Mouse (Mus musculus): ENCODE data around the gene Ski. TPM values are rescaled to one million over a fixed set of nuclear protein-coding genes. Genes with fewer than 3 reads are reported as not detected.

The Ski gene
- total RNA-seq, 2 experiments from 2014 or later = 115 to 128 TPM

DNA sequence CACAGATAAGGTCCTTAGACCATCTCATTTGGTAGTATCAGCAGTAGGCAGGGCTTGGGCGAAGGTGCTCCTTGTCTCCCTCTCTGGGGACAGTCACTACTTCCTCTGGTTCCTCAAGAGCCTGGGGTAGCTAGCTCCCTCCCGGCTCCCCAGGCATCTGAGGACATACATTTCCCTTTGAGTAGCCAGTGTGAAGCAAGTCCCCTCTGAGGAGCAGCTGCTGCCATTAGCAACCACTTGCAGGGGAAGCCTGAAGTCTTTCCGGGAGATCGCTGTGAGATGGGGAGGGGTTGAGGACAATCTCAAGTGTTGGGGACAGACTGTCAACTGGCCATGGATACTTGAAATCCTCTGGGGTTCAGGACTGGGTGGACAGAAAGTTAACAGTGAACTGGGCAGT, 70.5 kb downstream of the Ski start:
- DNase-seq (ENCODE audit: low spot score in 2 of 2) = no peak

DNA sequence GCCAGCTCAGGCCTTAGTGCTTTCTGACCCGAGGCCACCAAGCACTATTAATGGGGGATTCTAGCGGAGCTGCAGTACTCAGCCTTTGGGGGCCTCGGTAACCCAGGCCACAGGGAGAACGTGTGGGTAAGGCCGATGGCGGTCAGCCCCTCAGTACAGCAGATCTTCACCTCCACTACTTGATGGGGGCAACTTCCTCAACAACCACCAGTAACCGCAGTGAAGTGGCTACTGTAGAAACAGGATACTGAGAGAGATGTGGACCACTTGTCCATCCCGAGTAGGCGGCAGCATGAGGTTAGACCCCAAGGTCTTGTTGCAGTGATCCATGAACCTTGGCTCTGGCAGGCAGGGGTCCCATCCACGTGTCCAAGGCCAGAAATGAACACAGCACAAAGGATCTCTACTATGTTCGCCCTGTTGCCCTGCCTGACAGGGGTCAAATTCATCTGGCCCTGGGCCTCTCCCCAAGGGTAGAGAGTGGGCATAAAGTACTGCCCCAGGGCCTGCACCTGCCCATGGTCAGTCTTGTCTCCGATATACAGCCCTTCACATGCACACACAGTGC, 71.1 kb downstream of the Ski start:
- no peak for DNase-seq (ENCODE audit: low spot score in 2 of 2)

DNA sequence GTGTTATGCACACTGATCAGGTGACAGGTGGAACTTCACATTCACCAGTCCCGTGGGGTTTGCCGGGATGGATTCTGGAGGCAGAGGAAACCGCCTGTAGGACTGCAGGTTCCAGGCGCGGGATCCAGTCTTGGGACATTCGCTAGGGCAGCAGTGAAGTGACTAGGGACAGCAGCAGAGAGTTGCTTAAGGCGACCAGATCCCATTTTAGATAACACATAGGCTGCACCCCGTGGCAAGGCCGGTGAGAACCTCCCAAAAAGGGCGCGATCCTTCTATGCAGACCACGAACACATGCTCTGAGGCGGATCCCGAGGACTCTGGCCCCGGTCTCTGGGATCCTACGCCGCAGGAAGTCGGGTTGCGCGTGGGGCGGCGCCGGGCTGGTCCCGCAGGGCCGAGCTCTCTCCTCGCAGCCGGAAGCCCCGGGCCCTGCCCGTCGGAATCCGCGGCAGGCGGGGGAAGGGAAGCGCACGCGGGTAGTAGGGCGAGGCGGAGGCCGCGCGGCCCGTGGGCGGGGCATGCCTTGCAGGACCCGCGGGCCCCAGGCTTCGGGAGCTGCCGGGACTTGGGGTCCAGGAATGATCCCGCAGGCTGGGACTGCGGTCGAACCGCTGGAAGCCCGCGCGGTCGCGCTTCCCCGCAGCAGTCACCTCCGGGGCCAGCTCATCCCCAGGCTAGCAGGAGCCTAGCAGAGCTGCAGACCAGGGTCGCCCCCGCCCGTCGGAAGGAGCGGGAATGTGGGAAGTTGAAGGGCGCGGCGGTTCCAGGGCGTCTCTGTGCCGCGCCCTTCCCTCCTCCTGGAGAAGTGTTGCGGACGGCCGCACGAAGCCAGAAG, 71.9 kb downstream of the Ski start:
- peak; percentile 60 to 65 for DNase-seq (ENCODE audit: low spot score in 2 of 2)

DNA sequence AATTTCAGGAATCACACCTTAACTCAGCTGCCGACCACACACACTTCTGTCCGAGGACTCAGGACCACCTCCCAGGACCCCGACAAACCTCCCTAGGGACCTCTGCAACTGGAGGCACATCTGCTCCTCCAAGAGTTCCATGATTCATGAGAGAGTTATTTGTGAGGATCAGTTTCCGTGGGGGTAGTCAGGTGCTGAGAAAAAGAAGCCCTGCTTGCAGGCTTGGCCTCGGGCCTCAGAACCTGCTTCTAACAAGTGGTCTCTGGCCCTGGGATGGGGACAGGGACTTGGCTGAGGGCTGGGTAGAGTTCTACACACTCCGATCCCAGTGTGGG, 72.5 kb downstream of the Ski start:
- no peak for DNase-seq (ENCODE audit: low spot score in 2 of 2)

DNA sequence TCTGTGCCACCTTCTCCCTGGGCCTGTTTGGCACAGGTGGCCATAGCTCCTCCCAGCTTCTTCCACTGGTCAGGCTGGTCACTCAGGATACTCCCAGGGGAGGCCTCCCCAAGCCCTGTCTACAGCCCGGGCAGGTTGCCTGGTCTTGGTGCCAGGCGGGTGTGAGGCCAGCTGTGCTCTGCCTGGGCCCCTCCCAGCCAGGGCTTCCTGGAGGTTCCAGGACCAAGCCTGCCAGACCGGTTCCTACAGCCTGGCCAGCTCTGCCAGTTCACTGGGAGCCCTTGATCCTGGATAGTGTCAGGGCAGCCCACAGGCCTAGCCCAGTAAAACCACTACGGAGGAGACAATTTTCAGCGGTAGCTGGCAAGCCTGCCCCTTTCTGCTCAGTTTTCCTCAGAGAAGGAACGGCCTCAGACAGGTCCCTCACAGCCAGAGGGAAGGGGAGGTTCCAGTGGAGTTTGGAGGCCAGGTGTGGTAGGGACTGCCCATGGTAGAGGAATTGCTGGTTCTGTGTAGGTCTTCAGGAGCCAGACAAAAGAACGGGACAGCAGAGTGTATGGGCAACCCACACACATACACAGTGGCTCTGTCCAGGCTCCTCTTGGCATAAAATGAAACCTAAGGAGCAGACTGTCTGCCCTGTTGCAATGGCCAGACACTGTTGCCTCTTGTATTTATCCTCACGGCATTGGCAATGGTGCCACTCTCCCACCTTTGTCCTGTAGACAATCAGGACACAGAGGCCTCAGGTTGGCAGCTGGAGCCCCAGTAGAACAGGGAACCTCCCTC, 73.3 kb downstream of the Ski start:
- no peak for DNase-seq (ENCODE audit: low spot score in 2 of 2)

DNA sequence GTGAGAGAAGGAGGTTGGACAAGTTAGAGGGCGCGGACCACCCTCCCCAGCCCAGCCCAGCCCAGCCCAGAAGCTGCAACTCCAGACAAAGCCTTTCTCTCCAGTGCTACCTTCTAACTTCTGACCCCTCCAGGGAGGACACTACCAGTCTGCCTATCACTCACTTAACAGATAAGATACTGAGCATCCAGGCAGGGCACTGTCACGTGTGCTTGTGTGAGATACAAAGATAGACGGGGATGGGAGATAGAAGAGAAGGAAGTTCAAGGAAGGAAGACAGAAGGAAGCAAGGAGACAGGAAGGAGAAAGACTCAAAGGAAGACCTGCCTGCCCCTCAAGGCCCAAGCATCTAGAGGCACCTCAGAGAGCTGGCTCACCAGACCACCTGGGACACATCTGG, 73.9 kb downstream of the Ski start:
- no peak for DNase-seq (ENCODE audit: low spot score in 2 of 2)

DNA sequence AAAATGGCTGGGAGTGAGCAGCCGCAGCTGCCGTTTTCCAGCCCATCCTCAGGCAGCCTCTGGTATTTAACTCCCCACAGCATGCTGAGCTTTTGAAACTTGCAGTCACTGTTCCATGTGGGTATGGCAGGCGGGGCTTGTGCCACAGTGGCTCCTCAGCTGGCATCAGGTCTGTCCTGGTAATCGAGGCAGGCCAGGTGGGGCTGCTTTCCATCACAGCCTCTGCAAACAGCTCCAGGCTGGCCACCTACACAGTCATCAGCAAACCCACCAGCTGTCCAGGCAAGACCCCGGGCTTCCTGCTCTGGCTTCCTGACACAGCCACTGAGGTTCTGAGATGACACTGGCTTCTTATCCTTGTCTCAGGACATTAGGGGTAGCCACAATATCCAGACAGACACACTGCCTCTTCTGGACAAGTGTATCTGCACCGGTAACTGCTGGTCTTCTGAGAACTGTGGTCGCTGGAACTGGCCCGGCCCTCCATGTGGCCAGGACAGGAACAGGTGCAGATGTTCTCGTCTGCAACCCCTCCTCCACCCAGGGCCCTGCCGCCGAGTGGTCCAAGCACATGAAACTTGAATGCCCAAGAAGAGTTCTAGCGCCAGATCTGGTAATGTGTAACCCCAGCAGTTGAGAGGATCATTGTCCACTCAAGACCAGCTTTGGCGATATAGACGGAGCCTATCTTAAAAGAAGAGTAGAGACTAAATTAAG, 76.1 kb downstream of the Ski start:
- no peak for DNase-seq (ENCODE audit: low spot score in 2 of 2)

DNA sequence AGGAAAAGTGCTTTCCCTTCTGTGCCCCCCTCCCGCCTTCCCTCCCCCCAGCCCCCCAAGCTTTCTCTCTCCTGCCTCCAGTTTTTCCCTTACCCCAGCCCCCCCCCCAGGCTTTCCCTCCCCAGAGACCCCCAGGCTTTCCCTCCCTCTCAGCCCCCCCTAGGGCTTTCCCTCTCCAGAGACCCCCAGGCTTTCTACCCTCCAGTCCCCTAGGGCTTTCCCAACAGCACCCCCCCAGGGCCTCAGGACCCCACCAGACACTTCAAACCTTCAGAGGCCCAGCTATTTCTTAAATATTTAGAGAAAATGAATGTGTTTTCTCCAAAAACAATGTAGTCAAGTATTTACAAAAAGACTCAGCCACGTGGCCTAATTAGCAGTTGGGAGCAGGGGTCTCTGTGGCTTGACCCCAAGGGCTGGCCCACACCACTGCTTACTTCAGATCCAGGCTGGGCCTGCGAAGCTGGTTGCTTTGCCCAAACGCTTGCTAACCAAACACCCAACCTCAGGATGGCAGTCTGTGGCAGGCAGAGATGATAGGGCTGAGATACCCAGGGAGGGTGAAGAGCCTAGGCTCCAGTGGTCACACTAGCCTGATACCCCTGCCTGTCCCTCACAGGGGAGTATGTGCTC, 77.7 kb downstream of the Ski start:
- DNase-seq (ENCODE audit: low spot score in 2 of 2) = no peak

DNA sequence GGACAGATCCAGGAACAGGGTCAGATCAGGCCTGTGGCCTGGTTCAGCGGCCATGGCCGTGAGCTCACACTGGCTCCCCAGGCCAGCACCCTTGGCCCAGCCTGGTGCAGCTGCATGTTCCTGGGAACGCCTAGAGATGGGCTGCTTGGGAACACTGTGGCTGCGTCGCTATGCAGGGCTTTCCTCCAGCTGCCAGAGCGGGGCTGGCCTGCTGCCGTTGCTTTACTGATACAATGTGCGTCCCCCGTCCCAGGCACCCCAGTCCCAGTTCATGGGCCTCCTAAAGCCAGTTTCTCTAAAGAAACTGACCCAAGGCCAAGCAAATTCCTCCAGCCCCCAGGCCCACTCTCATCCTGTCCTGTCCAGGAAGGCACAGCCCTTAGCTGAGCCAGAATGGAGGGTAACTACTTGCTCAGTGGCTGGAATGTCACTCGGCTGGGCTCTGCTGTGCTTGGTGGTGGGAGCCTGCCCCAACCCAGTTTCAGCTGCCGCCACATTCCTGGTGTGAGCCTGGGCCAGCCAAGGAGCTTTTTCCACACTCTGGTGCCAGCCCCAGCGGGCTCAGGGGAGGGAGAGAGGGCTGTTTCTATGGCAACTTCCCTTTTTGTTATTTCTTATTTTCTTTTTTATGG, 78.4 kb downstream of the Ski start:
- DNase-seq (ENCODE audit: low spot score in 2 of 2) = peak; percentile 41 to 61

DNA sequence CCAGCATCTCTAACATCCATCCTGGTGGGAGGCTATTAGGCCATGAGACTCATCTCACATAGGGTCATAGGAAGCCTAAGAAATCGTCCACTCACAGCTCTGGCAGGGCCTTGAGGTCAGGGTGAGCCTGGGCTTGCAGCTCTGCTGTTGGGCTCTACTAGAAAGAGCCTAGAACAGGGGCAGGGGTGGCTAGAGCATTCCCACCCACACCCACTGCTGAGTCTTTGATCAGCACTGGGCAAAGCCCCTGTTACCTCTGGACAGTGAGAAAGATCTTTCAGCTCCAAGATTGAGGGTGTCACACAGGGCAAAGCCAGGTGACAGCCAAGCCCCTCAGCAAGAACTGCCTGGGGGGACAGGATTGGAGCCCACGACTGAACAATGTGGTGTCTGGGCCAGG, 79.0 kb downstream of the Ski start:
- no peak for DNase-seq (ENCODE audit: low spot score in 2 of 2)

DNA sequence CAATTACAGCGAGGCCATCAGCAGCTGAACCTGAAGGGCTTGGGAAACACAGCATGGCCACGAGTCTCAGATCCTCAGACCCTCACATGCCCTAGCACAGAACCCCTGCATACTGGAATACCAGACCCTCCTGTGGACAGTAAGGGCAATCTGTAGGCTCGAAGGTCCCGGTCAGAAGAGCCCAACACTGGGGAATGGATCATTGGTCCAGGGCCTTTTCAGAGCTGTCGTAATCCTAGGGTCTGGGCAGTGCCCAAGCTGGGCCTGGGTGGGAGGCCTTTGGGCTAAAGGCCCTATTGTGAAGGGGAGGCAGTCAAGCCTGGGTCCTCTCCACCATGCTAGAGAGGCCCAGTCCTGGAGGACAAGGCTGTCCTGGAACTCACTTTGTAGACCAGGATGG, 79.6 kb downstream of the Ski start:
- no peak for DNase-seq (ENCODE audit: low spot score in 2 of 2)

DNA sequence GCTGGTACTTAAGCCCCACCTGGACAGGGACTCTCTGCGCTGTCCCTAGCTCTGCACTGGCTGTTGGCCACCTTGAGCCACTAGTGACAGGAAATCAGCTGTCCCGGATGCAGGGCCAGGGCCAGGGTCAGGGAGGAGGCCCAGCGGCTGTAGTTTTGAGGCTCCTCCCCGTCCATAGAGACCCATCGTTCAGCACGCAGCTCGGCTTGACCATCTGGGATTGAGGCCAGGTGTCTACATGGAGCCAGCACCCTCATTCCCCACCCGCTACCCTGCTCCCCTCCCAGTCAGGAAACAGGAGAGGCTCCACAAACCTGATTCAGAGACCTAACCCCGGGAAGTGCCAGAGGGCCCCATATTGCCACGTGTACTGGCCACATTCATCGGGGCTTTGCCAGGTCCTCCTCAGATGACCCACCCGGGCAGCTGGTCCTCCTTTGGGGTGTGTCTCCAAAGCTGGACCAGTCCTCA, 81.6 kb downstream of the Ski start:
- DNase-seq (ENCODE audit: low spot score in 2 of 2) = no peak

DNA sequence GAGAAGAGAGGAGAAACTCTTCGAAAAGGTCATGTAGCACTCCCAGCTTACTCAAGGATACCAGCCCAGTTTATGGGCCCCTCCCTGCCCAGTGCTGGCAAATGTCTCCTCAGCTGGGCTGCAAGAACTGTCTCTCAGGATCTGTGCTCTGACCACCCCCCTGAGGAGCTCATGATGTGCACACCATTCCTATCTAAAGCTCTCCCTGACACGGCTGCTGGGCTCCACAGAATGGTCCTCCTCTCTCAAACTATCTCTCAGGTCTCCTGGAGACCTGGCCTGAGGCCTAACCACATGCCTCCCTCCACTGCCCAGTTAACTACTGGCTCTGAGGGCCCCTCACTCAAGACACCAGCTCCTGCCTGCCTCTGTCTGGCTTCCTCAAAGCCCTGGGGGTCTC, 82.2 kb downstream of the Ski start:
- no peak for DNase-seq (ENCODE audit: low spot score in 2 of 2)

DNA sequence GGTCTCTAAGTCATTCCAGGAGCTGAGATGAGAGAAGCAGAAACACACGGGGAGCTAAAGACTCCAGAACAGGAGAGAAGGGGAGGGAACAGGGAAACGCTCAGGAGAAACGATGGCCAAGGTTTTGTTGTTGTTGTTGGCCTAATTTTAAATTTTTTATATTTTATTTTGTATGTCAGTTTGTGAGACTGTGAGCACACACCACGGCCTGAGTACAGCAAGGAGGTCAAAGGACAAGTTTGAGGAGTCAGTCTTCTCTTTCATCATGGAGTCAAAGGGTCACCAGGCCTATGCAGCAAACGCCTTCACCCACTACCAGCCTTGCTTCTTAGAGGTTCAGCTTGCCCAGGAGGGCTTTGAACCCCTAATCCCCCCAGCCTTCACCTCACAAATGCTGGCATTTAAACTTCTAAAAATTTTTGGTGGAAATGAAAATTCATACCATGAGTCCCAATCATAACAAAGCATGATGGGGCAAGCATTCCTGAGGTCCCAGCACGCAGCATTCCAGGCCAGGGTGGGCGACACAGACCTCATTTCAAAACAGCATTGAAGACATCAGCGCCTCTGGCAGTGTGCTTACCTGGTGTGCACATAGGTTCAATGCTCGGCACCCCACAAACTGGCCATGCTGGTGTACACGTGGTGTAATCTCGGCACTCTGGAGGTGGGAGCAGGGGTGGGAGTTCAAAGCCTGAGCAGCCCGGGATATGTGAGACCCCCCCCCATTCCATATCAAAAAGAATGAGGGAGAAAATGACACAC, 82.9 kb downstream of the Ski start:
- DNase-seq (ENCODE audit: low spot score in 2 of 2) = no peak

DNA sequence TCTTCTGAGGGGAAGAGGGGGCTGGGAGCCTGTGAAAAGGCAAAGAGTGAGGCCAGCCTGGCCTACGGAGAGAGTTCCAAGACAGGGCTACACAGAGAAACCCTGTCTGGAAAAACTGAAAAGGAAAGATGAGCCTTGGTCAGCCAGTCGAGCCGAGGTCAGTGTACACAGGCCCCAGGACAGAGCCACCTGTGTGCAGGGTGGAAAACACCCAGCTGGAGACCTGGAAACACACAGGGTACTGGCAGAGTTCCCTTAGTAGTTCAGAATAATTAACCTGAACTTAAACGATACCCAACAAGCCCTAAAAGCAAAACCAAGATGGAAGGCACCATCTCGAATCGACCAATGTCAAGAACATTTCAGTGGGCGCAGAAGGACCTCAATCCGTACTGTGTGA, 83.9 kb downstream of the Ski start:
- DNase-seq (ENCODE audit: low spot score in 2 of 2) = no peak

DNA sequence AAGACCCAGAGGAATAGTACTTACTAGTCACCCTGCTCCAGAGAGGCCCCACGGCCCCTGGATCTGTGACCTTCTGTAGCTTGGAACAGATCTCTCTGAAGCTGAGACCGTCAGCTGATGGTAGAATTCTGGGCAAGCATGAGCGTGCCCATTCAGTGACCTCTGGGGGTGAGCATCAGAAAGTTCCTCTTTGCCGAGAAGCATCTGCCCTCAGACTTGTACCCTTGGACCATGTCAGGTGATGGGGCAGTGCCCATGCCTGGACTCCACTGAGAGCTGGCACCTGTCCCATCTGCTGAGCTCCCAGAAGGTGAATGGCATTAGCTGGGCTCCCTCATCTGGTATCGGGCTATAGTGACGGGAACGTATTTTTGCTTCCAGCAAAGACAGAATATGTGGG, 84.5 kb downstream of the Ski start:
- no peak for DNase-seq (ENCODE audit: low spot score in 2 of 2)

DNA sequence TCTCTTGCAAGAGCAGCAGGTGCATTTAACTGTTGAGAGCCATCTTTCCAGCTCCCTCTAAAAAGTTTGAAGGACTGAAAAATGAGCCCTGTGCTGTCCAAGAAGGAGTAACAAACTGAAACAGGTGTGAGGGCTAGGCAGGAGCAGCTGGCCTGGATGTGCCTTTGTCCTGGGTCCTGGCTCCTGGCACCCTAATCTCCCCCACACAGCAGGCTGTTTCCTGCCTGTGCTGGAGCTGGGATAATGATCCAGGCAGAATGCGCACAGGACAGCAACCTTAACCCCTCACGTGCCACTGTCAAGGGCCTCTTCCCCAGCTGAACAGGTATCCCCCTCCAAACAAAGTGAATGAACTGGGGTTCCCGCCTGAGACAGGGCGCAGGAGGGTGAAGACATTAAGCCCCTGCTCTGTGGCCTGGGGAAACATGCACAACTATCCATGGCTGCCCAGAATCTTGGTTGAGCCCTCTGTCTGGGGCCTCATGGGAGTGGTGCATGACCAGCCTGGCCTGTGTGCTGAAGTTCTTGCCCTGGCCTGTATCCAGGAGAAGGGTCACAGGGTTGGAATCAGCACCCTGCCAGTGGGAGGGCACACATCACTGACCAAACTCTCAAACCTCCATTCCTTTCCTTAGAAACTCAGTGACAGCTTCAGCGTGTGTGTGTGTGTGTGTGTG, 86.3 kb downstream of the Ski start:
- no peak for DNase-seq (ENCODE audit: low spot score in 2 of 2)

DNA sequence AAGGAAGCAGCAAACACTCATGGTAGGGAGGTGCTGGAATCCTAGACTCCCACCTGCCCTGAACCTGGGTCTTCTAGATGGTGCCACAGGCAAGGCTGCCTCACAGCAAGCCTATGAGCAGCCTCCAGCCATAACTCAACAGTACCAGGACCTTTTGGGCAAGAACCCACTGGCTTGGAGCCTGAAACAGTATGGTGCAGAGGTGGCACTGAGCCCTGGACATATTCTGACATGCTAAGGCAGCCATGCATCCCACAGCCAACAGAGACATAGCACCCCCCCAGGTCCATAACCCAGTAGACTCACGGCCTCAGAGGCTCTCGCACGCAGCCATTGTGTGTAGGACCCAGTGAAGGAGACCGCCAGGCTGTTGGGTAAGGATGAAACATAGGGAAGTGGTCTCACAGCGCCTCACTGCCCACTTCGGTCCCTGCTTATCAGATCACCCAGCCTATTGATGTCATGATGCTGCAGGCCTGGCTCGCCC, 87.7 kb downstream of the Ski start:
- DNase-seq (ENCODE audit: low spot score in 2 of 2) = no peak
